Mouse (Mus musculus) ovary, postnatal 10 days (tissue): ENCODE data around the gene Scn8a.
A peak's percentile ranks its signal among the peaks of the same experiment; 100 is the strongest.

Source experiments
- DNase-seq: peaks from one replicate; pipeline ENCODE4 v3.0.0; 2022; ENCODE audit warnings: low spot score

The Scn8a gene

GRCm38 (mm10) chr15:101070762-101071161 is 201.1 kb downstream of the Scn8a start:
- no peak for DNase-seq

GRCm38 (mm10) chr15:101072736-101073135 is 203.1 kb downstream of the Scn8a start:
- DNase-seq, result no peak

- no peak for DNase-seq
Observed at GRCm38 (mm10) chr15:101074067-101074466, 204.4 kb downstream of the Scn8a start.

- DNase-seq, result no peak
Observed at GRCm38 (mm10) chr15:101075150-101075549, 205.5 kb downstream of the Scn8a start.

GRCm38 (mm10) chr15:101075656-101076055 is 206.0 kb downstream of the Scn8a start:
- DNase-seq, result no peak

- DNase-seq, result no peak
Observed at GRCm38 (mm10) chr15:101076071-101077000, 206.7 kb downstream of the Scn8a start.

- DNase-seq, result no peak
Observed at GRCm38 (mm10) chr15:101077001-101077812, 207.5 kb downstream of the Scn8a start.

- no peak for DNase-seq
Observed at GRCm38 (mm10) chr15:101077813-101078730, 208.4 kb downstream of the Scn8a start, which contains the start of gene Fignl2. TSS of gene Fignl2 (minus strand) at chr15:101078567.

GRCm38 (mm10) chr15:101078731-101079156 is 209.1 kb downstream of the Scn8a start:
- DNase-seq, result peak; percentile 81

GRCm38 (mm10) chr15:101080031-101080520 is 210.4 kb downstream of the Scn8a start:
- no peak for DNase-seq

- no peak for DNase-seq
Observed at GRCm38 (mm10) chr15:101081035-101081548, 211.4 kb downstream of the Scn8a start.

GRCm38 (mm10) chr15:101082236-101082635 is 212.6 kb downstream of the Scn8a start:
- no peak for DNase-seq

- no peak for DNase-seq
Observed at GRCm38 (mm10) chr15:101084499-101084898, 214.8 kb downstream of the Scn8a start.

- DNase-seq, result no peak
Observed at GRCm38 (mm10) chr15:101086451-101086850, 216.8 kb downstream of the Scn8a start.

- DNase-seq, result no peak
Observed at GRCm38 (mm10) chr15:101086956-101087355, 217.3 kb downstream of the Scn8a start.

GRCm38 (mm10) chr15:101088291-101088690 is 218.6 kb downstream of the Scn8a start:
- DNase-seq, result no peak

- DNase-seq, result no peak
Observed at GRCm38 (mm10) chr15:101091551-101091950, 221.9 kb downstream of the Scn8a start.

- DNase-seq, result no peak
Observed at GRCm38 (mm10) chr15:101092121-101092828, 222.6 kb downstream of the Scn8a start.

- DNase-seq, result no peak
Observed at GRCm38 (mm10) chr15:101092829-101093648, 223.4 kb downstream of the Scn8a start.

GRCm38 (mm10) chr15:101093988-101094387 is 224.3 kb downstream of the Scn8a start:
- no peak for DNase-seq
